Mouse (Mus musculus) adrenal gland, adult 8-10 months (tissue): ENCODE measurements around the gene Gm20388. TPM values are rescaled to one million over a fixed set of nuclear protein-coding genes. Genes with fewer than 3 reads are reported as not detected.

Experiments
- DNase-seq: peaks from one replicate; pipeline ENCODE4 v3.0.0; 2022
- total RNA-seq, 4 experiments: library from RNA; stranded (reverse); gene quantifications; 2 replicates each; pipeline ENCODE4 v1.2.4; 2022

Gm20388 gene
- total RNA-seq, 4 experiments from 2014 or later: 1.7 to 16.9 (median 5.8) TPM

GRCm38 (mm10) chr8:120397444-120398411 is 487.1 kb downstream of the Gm20388 start:
- no peak for DNase-seq

GRCm38 (mm10) chr8:120399212-120399934 is 488.7 kb downstream of the Gm20388 start:
- no peak for DNase-seq

GRCm38 (mm10) chr8:120401216-120401615 is 490.6 kb downstream of the Gm20388 start:
- no peak for DNase-seq

GRCm38 (mm10) chr8:120401712-120402111 is 491.1 kb downstream of the Gm20388 start:
- DNase-seq: no peak

- DNase-seq: no peak
Observed at GRCm38 (mm10) chr8:120403606-120404269, 493.1 kb downstream of the Gm20388 start.

GRCm38 (mm10) chr8:120404609-120405036 is 494.0 kb downstream of the Gm20388 start:
- DNase-seq: no peak

- no peak for DNase-seq
Observed at GRCm38 (mm10) chr8:120406008-120406632, 495.5 kb downstream of the Gm20388 start.

- DNase-seq: no peak
Observed at GRCm38 (mm10) chr8:120407701-120408240, 497.1 kb downstream of the Gm20388 start.

- no peak for DNase-seq
Observed at GRCm38 (mm10) chr8:120408241-120409215, 497.9 kb downstream of the Gm20388 start.

GRCm38 (mm10) chr8:120409371-120410013 is 498.9 kb downstream of the Gm20388 start:
- no peak for DNase-seq

- no peak for DNase-seq
Observed at GRCm38 (mm10) chr8:120411059-120411458, 500.4 kb downstream of the Gm20388 start.

GRCm38 (mm10) chr8:120411862-120412261 is 501.2 kb downstream of the Gm20388 start:
- DNase-seq: no peak

GRCm38 (mm10) chr8:120412357-120412756 is 501.7 kb downstream of the Gm20388 start:
- no peak for DNase-seq

GRCm38 (mm10) chr8:120412911-120413625 is 502.4 kb downstream of the Gm20388 start:
- no peak for DNase-seq

GRCm38 (mm10) chr8:120413626-120413988 is 503.0 kb downstream of the Gm20388 start:
- DNase-seq: no peak

- no peak for DNase-seq
Observed at GRCm38 (mm10) chr8:120414216-120414615, 503.6 kb downstream of the Gm20388 start.

- DNase-seq: no peak
Observed at GRCm38 (mm10) chr8:120415474-120415873, 504.8 kb downstream of the Gm20388 start.

- DNase-seq: no peak
Observed at GRCm38 (mm10) chr8:120416173-120416521, 505.5 kb downstream of the Gm20388 start.

- peak; percentile 55 for DNase-seq
Observed at GRCm38 (mm10) chr8:120416522-120417394, 506.1 kb downstream of the Gm20388 start.
